Mouse (Mus musculus): ENCODE data around the gene Maff.

DNA sequence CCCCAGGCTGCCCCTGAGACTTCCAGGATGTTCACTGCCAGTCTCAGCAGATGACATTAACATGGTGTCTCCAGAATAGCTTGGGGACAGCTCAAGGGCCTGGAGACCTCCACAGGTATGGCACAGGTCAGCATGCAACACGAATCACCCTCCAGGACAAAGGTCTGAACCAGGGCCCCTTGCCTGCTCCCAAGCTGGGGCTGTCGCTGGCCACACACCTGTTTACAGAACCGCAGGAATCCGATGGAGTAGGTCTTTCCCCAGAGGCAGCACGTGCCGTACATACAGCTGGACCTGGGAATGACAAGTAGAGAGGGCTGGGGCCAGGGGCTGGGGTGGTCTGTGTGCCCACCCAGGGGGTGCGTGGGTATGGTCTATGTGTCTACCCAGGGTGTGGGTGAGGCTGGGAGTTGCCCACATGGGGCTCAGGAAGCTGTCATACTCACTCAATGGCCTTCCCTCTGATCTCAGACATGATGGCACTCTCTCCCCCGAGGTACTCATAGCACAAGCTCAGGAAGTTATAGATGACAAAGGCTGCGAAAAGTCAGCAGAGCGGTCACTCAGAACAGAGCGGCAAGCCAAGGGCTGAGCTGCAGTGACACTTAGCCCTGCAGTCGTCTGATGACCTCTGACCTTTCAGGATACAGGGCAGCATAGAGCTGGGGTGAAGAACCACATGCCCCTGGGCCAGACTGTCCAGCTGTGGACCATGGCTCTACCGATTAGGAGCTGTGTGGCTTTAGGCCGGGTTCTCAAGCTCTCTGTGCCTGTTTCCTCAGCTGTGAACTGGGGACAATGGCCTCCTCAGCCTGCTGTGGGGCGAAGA is 23.2 kb downstream of the Maff start:
- TF ChIP-seq CTCF (IDR thresholded peaks at IDR 0.05; ENCODE audit: extremely low read depth, insufficient read length, insufficient replicate concordance, low read depth, low read length) (no peak), POLR2A (IDR thresholded peaks at IDR 0.05; ENCODE audit: low read depth, low read length) (no peak)

All from small intestine, adult 2 months (tissue).